Mouse (Mus musculus): ENCODE data around the gene Fhl4. TPM values are rescaled to one million over a fixed set of nuclear protein-coding genes. Genes with fewer than 3 reads are reported as not detected.
A peak's percentile ranks its signal among the peaks of the same experiment; 100 is the strongest.

Gene Fhl4
- polyA plus RNA-seq (2016; fragmentation: Nextera tagmentation; extraction: Ambion mirVana) = 1.2 and 1.3 TPM in 2 replicates

DNA sequence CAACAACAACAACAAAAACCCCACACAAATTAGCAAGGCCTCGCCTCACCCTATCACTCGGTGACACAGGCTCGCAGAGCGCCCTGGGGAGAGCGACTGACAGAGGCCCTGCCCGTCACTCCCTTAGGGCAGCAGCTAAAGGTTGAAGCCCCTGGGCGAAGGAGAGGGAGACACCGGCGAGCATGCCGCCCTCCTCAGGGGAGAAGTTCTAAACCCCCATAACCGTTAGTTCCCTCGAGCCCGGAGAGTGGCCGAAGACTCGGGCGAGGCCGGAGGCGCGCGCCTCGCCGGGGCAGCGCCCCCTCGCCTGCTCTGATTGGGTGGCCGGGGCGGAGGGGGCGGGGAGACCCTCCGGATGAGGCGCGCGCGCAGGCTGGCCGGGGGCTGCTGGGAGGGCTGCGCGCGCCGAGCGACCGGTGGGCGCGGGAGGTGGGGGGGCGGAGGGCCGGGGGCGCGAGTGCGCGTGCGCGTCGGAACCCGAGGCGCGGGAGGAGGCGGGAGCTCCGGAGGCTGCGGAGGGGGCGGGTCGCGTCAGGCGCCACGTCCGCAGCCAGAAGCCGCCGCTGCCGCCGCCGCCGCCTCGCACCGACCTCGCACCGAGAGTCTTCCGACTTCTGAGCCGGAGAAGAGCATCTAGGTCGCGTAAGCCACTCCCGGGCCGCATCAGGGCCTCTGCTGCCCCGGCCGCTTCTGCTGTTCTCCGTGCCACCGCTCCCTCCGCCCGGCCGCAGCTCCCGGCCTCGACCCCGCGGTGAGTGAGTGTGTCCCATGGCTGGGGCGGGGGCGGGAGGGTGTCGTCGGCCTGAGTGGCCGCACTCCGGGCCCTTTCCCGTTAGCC, at the start of gene Fhl4, which contains the start of gene Tmem263:
Fhl4 (minus strand) TSS at position 249 of the 838 bp plus-strand sequence.
Tmem263 (plus strand) TSS at position 381 of the 838 bp plus-strand sequence.
- Histone ChIP-seq H3K9me3 (no peaks in the 10 kb centered on the region), H3K4me1 (replicated peaks) (peaks cover 20% of the 10 kb centered on the region), H3K36me3 (no peaks in the 10 kb centered on the region), H3K27me3 (ENCODE audit: insufficient read depth, poor library complexity, severe bottlenecking) (no peaks in the 10 kb centered on the region), H3K27ac (peak within 1 kb of the TSS; percentile 98), H3K4me3 (peak within 1 kb of the TSS; percentile 98)
- WGBS = under 1% methylated on average over 84 of the region's 96 CpGs
- DNase-seq (ENCODE audit: low spot score) = peak; percentile 95

DNA sequence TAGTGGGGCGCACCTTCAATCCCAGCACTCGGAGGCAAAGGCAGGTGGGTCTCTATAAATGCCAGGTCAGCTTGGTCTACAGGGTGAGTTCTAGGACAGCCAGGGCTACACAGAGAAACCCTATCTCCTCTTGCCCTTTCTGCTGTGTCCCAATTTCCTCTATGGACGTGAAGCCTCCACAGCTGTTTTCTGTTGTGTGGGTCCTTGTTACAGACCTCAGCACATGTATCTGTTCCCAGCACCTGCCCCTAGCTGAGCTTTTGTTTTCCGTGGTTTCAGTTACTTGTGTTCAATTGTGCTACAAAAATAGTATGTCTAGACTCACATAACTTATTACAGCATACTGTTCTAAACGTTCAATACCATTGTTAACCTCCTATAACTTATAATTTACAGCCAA, 46.9 kb upstream of the Fhl4 start:
- 90% methylated on average over 5 of the region's 5 CpGs for WGBS
- DNase-seq (ENCODE audit: low spot score) = no peak
- Histone ChIP-seq H3K9me3 (no peaks in the 10 kb centered on the region), H3K36me3 (peaks cover 47% of the 10 kb centered on the region), H3K27ac (no peak overlapping the region), H3K4me1 (replicated peaks) (no peaks in the 10 kb centered on the region), H3K27me3 (ENCODE audit: insufficient read depth, poor library complexity, severe bottlenecking) (no peaks in the 10 kb centered on the region), H3K4me3 (no peak overlapping the region)

DNA sequence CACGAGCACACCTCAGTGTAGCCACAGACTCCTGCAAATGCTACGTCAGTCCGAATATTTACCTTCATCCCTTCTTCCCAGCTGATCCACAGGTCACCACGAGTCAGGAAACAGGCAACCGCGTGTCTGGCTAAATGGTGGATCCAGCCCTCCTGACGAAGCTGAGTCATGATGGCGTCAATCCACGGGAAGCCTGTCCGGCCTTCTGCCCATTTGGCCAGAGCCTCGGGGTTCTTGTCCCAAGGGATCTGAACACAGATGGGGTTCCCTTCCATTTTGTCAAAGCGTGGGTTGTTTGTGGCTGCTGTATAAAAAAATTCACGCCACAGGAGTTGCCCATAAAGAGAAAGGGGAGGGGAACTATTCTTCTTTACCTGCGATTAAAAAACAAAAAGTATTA, 44.0 kb upstream of the Fhl4 start:
- H3K36me3 ChIP-seq = peaks cover 75% of the 10 kb centered on the region
- no peak overlapping the region for H3K27ac ChIP-seq
- no peaks in the 10 kb centered on the region for H3K4me1 ChIP-seq (replicated peaks)
- no peaks in the 10 kb centered on the region for H3K9me3 ChIP-seq
- WGBS = 91% methylated on average over 14 of the region's 14 CpGs
- H3K27me3 ChIP-seq (ENCODE audit: insufficient read depth, poor library complexity, severe bottlenecking) = no peaks in the 10 kb centered on the region
- no peak for DNase-seq (ENCODE audit: low spot score)
- H3K4me3 ChIP-seq = no peak overlapping the region

DNA sequence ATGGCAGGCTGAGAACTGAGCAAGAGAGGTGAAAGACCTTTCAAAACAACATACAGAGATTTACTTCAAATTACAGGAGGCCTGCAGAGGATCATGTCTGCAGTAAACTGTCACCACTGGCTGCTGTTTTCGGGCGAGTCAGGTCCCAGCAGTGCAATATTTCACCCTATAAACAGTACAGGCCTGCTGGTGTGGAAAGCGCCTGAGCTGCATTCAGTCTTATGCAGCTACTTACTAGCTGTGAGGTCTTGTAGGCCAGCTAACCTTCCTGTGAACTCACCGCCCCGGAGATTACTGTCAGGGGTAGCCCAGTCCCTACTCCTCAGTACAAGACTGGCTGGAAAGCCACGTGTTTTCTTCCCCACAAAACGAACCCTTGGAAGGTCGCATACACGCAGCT, 39.2 kb upstream of the Fhl4 start:
- H3K4me3 ChIP-seq = no peak overlapping the region
- H3K27me3 ChIP-seq (ENCODE audit: insufficient read depth, poor library complexity, severe bottlenecking) = no peaks in the 10 kb centered on the region
- 90% methylated on average over 9 of the region's 9 CpGs for WGBS
- no peak overlapping the region for H3K27ac ChIP-seq
- no peaks in the 10 kb centered on the region for H3K9me3 ChIP-seq
- no peaks in the 10 kb centered on the region for H3K4me1 ChIP-seq (replicated peaks)
- DNase-seq (ENCODE audit: low spot score) = no peak
- peaks cover 59% of the 10 kb centered on the region for H3K36me3 ChIP-seq

DNA sequence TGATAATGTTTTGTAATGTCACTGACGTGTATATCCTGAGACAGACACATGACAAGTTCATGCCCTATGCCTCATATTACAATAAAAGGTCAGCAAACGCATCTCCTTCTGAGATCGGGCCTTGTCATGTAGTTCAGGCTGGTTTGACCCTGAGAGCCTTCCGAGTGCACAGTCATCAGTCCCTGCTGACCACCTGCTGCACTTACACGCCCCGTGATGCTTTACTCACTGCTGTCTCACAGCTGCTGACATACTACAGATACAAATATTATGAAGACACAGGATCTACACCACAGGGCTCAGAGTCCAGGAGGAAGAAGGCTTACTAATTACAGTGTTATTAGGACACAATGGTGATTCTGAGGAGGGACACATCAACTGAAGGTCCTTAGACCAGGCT, 34.3 kb upstream of the Fhl4 start:
- Histone ChIP-seq H3K27ac (no peak overlapping the region), H3K4me3 (no peak overlapping the region), H3K27me3 (ENCODE audit: insufficient read depth, poor library complexity, severe bottlenecking) (no peaks in the 10 kb centered on the region), H3K4me1 (replicated peaks) (no peaks in the 10 kb centered on the region), H3K9me3 (no peaks in the 10 kb centered on the region), H3K36me3 (peaks cover 34% of the 10 kb centered on the region)
- DNase-seq (ENCODE audit: low spot score) = no peak
- WGBS = 77% methylated on average over 6 of the region's 6 CpGs

DNA sequence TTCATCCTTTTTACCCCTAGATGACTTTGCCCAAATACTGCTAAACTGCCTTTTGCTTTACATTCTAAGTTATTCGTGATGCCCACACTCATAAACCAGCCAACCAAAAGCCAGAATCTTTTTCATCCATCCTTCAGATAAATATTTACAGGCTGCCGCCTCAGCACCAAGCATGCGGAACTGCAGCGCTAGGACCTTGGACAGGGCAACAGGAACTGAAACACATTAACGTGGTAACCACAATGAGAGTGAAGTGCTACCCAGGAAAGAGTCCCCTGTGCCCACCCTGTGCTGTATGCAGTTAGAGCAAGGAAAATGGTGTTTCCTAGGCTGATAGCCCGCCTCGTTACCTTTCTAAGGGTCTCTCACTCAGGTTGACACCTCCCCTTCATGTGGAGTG, 26.2 kb upstream of the Fhl4 start:
- peak; percentile 11 for DNase-seq (ENCODE audit: low spot score)
- Histone ChIP-seq H3K4me1 (replicated peaks) (peaks cover 19% of the 10 kb centered on the region), H3K9me3 (no peaks in the 10 kb centered on the region), H3K4me3 (peak overlapping the region; percentile 83), H3K27me3 (ENCODE audit: insufficient read depth, poor library complexity, severe bottlenecking) (no peaks in the 10 kb centered on the region), H3K27ac (peak overlapping the region; percentile 91), H3K36me3 (peaks cover 47% of the 10 kb centered on the region)
- WGBS = 24% methylated on average over 7 of the region's 7 CpGs

DNA sequence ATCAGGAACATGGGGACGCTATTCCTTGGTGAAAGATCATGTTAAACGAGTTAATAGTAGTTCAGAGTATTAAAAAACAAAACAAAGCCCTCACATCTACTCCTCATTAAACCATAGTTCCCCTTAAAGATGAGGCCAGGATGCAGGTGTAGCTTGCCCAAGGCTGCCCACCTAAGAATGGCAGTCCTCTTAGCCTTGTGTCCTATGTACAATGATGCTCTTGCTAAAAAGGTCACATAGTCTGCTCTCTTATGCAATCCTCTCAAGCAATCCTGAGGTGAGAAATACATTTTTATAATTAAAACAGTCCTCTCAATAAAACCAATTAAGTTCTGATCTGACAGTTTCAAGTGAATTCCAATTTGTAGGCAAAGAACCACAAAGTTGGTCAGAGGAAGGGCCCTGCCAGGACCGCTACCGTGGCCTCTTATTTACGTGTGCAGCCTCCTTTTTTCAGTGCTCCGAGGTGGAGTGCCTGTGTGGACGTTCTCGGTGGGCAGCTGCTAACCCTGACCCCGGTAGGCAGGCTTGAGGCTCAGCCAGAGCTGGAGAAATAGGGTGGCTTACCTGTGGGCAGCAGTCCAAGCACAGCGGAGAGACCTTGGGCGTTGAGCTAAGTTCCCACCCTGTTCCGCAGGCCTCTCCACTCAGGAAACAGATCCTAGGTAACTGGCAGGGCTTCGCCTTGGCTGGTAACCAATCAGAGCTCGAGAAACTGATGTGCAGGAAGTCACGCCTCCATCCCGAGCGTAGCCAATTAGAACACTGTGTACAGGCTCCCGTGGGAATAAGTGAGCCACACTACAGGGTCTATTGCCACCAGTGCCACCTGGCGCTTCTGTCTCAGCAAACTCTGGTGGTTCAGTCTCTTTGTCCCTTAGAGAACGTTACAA, 25.3 kb upstream of the Fhl4 start, which contains the start of gene Mterf2:
Mterf2 (minus strand) TSS at position 633 of the 893 bp plus-strand sequence.
- no peaks in the 10 kb centered on the region for H3K27me3 ChIP-seq (ENCODE audit: insufficient read depth, poor library complexity, severe bottlenecking)
- peak within 1 kb of the TSS; percentile 83 for H3K4me3 ChIP-seq
- 7% methylated on average over 20 of the region's 20 CpGs for WGBS
- DNase-seq (ENCODE audit: low spot score) = peak; percentile 92
- H3K9me3 ChIP-seq = no peaks in the 10 kb centered on the region
- peaks cover 19% of the 10 kb centered on the region for H3K4me1 ChIP-seq (replicated peaks)
- peaks cover 49% of the 10 kb centered on the region for H3K36me3 ChIP-seq
- peak within 1 kb of the TSS; percentile 91 for H3K27ac ChIP-seq

DNA sequence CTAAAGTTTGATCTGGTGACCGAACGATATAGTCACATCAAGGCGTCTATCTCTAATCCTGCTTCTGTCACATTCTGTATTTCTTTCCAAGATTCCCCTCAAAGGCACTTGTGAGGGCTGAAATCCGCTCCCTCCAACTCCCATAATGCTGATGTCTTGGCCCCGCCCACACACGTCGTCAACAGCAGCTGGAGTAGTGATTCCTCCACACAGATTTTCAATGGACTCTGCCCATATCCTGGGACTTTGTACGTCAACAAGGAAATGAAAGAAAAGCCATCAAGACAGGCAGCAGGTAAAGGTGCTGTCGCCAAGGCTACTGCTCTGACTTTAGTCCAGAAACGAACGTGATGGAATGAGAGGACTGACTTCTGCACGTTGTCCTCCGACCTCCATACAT, 22.9 kb upstream of the Fhl4 start:
- Histone ChIP-seq H3K4me1 (replicated peaks) (peaks cover 19% of the 10 kb centered on the region), H3K9me3 (no peaks in the 10 kb centered on the region), H3K36me3 (peaks cover 63% of the 10 kb centered on the region), H3K27ac (no peak overlapping the region), H3K27me3 (ENCODE audit: insufficient read depth, poor library complexity, severe bottlenecking) (no peaks in the 10 kb centered on the region), H3K4me3 (no peak overlapping the region)
- WGBS = 89% methylated on average over 13 of the region's 13 CpGs
- no peak for DNase-seq (ENCODE audit: low spot score)

DNA sequence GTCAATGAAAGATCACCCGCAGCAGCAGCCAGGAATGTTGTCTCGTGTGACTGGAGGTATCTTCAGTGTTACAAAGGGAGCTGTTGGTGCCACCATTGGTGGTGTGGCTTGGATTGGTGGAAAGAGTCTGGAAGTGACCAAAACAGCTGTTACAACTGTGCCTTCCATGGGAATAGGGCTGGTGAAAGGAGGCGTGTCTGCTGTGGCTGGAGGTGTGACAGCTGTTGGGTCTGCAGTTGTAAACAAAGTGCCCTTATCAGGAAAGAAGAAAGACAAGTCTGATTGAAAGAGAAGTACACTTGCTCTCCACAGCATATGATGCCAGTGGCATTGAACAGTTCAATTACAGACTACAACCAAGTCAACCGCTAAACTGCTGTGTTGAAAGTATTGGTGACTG, 12.1 kb upstream of the Fhl4 start:
- H3K36me3 ChIP-seq = peaks cover 63% of the 10 kb centered on the region
- H3K4me1 ChIP-seq (replicated peaks) = no peaks in the 10 kb centered on the region
- no peak for DNase-seq (ENCODE audit: low spot score)
- no peak overlapping the region for H3K4me3 ChIP-seq
- WGBS = 87% methylated on average over 4 of the region's 4 CpGs
- H3K27ac ChIP-seq = no peak overlapping the region
- no peaks in the 10 kb centered on the region for H3K9me3 ChIP-seq
- H3K27me3 ChIP-seq (ENCODE audit: insufficient read depth, poor library complexity, severe bottlenecking) = no peaks in the 10 kb centered on the region

DNA sequence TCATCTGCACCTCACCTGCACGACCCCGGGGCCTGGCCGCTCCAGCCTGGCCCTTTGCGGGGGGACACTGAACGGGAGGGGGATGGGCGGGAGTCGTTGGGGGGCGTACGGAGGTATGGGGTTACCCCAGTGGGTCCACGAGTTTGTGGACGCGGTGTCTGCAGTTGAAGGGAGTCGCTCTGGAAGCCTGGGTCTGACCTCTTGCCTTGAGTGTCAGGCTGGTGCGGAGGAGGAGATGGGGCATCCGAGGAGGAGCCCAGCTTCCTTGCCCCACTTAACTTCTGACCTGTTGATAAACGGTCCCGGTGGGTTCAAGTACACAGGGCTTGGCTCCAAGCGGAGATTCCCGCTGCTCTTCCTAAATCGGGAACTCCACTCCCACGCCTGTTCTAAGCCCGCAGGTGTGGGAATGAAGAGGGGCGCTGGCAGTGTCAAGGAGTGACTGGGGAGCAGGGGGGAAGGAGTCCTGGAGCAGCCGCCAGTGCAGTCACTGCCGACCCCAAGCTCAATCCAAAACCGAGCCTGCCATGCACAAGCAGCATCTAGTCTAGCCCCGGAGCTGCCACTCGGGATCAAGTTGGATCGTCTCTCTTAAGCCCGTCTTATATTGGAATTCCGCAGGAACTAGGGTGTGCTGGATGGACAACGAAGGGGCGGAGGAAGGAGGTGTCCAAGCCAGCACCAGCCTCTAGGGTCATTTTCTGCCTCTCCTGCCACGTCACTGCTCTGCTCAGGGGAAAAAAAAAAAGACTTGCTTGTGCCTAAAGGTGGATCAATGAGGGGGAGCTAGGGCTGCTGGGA, 990 bp upstream of the Fhl4 start:
- Histone ChIP-seq H3K27me3 (ENCODE audit: insufficient read depth, poor library complexity, severe bottlenecking) (no peaks in the 10 kb centered on the region), H3K4me3 (peak overlapping the region; percentile 98), H3K36me3 (no peaks in the 10 kb centered on the region), H3K4me1 (replicated peaks) (peaks cover 20% of the 10 kb centered on the region), H3K27ac (peak overlapping the region; percentile 98), H3K9me3 (no peaks in the 10 kb centered on the region)
- under 1% methylated on average over 34 of the region's 34 CpGs for WGBS
- peak; percentile 56 for DNase-seq (ENCODE audit: low spot score)

DNA sequence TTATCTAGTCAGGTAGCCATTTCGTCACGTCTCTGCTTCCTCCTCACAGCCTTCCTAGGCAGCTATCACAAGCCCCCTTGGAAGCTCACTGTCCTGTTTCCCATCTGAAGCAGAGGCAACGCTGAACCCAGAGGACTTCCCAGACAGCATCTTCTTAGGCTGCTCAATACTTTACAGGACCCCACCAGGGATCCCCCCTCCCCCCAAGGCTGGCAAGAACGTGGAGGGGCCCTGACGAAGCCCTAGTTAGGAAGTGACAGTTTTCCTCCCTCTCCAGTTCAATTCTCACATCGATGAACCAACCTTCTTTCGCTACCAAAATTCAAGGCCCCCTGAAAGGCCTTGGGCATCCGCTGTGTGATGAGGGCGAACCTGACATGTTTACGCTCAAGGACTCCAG, 454 bp downstream of the Fhl4 start:
- no peak for DNase-seq (ENCODE audit: low spot score)
- H3K27ac ChIP-seq = peak overlapping the region; percentile 98
- H3K4me1 ChIP-seq (replicated peaks) = peaks cover 20% of the 10 kb centered on the region
- no peaks in the 10 kb centered on the region for H3K27me3 ChIP-seq (ENCODE audit: insufficient read depth, poor library complexity, severe bottlenecking)
- no peaks in the 10 kb centered on the region for H3K36me3 ChIP-seq
- H3K4me3 ChIP-seq = peak overlapping the region; percentile 98
- 2% methylated on average over 10 of the region's 10 CpGs for WGBS
- no peaks in the 10 kb centered on the region for H3K9me3 ChIP-seq

DNA sequence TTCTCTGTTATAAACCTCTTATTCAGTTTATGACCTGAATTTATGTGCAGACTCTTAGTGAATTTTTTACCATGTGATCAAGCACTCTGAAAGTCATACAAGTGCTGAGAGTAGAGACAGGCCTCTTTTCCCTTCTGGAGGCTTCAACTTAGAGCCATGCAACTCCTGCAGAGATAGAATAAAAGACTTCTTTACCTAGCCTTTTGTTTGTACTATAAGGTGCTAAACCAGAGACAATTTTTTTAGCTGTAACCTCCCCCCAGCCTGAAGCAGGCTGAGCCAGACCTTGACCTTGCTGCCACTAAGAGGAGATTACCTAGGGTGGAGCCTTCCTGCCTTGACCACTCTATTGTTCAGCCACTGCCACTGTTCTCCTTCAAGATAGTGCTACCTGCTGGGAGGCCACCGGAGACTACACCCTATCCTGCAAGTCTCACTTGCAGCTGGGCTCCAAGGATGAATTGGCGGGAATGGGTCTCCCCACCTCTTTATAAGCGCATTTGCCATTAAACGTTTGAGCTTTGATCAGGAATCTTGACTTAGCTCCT, 30.6 kb downstream of the Fhl4 start:
- Histone ChIP-seq H3K4me3 (no peak overlapping the region), H3K36me3 (no peaks in the 10 kb centered on the region), H3K27ac (no peak overlapping the region), H3K9me3 (no peaks in the 10 kb centered on the region), H3K27me3 (ENCODE audit: insufficient read depth, poor library complexity, severe bottlenecking) (no peaks in the 10 kb centered on the region), H3K4me1 (replicated peaks) (no peaks in the 10 kb centered on the region)
- 58% methylated on average over 4 of the region's 4 CpGs for WGBS
- DNase-seq (ENCODE audit: low spot score) = no peak

Measured in hindbrain, embryonic 10.5 days (tissue).